In genomic region chr6:88435609-88436008, GRCm38 (mm10) we compare ENCODE assay signal across 21 mouse cellular contexts. TPM values are rescaled to one million over a fixed set of nuclear protein-coding genes. Genes with fewer than 3 reads are reported as not detected.
DNase-seq lines count a peak whose midpoint lies in the region; ATAC-seq and TF ChIP-seq lines count a peak whose summit lies in the region.
"Had no signal": no experiment of that assay in that cellular context is flagged by ENCODE, and none has a peak within 500 bp of the region (broad histone marks: within the 10 kb centered on the region; RNA-seq: fewer than 3 reads in every experiment).

No protein-coding gene starts in this region.

- no peak overlapping the region for H3K27ac ChIP-seq in intestine, postnatal 0 days (ENCODE audit: low read depth, low read length)
- H3K27ac ChIP-seq: embryonic facial prominence, embryonic 12.5 days; forebrain, embryonic 15.5 days; heart, adult 2 months; heart, embryonic 15.5 days; hindbrain, embryonic 10.5 days; hindbrain, embryonic 14.5 days had no signal

- H3K4me3 ChIP-seq in intestine, postnatal 0 days (ENCODE audit: low read depth, low read length): no peak overlapping the region
- H3K4me3 ChIP-seq: embryonic facial prominence, embryonic 12.5 days; forebrain, embryonic 15.5 days; heart, adult 2 months; heart, embryonic 15.5 days; hindbrain, embryonic 10.5 days had no signal

- H3K9ac ChIP-seq in intestine, postnatal 0 days (ENCODE audit: low read depth, low read length): no peak overlapping the region
- H3K9ac ChIP-seq: embryonic facial prominence, embryonic 12.5 days; forebrain, embryonic 15.5 days; heart, embryonic 15.5 days; hindbrain, embryonic 14.5 days had no signal

- H3K36me3 ChIP-seq in splenic B cell, adult 2 months (ENCODE audit: control insufficient read depth, insufficient read depth, low read length, poor library complexity, severe bottlenecking): no peaks in the 10 kb centered on the region
- peaks cover 14% of the 10 kb centered on the region for H3K36me3 ChIP-seq in intestine, postnatal 0 days (ENCODE audit: control insufficient read depth, insufficient read depth)
- H3K36me3 ChIP-seq: forebrain, embryonic 15.5 days; heart, embryonic 15.5 days; hindbrain, embryonic 10.5 days had no signal

- TF ChIP-seq CTCF in intestine, postnatal 0 days (IDR thresholded peaks at IDR 0.05; ENCODE audit: low read depth): no peak

- H3K4me2 ChIP-seq in intestine, postnatal 0 days (replicated peaks; ENCODE audit: low read depth): no peak overlapping the region
- H3K4me2 ChIP-seq: embryonic facial prominence, embryonic 12.5 days; forebrain, embryonic 15.5 days; heart, embryonic 11.5 days; heart, embryonic 15.5 days; hindbrain, embryonic 14.5 days had no signal

- no peaks in the 10 kb centered on the region for H3K27me3 ChIP-seq in splenic B cell, adult 2 months (ENCODE audit: control insufficient read depth, insufficient read depth, low read length, poor library complexity, severe bottlenecking)
- H3K27me3 ChIP-seq in intestine, postnatal 0 days (replicated peaks; ENCODE audit: control insufficient read depth, insufficient read depth, low read length): no peaks in the 10 kb centered on the region
- H3K27me3 ChIP-seq: embryonic facial prominence, embryonic 12.5 days; forebrain, embryonic 15.5 days; heart, embryonic 15.5 days had no signal

- no peaks in the 10 kb centered on the region for H3K9me3 ChIP-seq in intestine, postnatal 0 days (ENCODE audit: control insufficient read depth)
- H3K9me3 ChIP-seq: embryonic facial prominence, embryonic 12.5 days; forebrain, embryonic 15.5 days; heart, embryonic 15.5 days; hindbrain, embryonic 10.5 days had no signal

- 85% methylated on average over 7 of the region's 7 CpGs for WGBS in intestine, postnatal 0 days

- peak; percentile 68 for ATAC-seq in megakaryocyte, adult 5-6 weeks (ENCODE audit: poor library complexity, severe bottlenecking)
- ATAC-seq in intestine, postnatal 0 days: no peak
- ATAC-seq: CD4-positive, CD25-positive, alpha-beta regulatory T cell, adult 4 months; forebrain, embryonic 15.5 days had no signal

- DNase-seq in B cell, adult 2 months: peak; percentile 28 to 32
- peak; percentile 28 for DNase-seq in MEL-GATA-1-ER (ENCODE audit: extremely low read depth, low read depth)
- peak; percentile 49 for DNase-seq in splenic B cell, adult 2 months (ENCODE audit: low read depth, low spot score)
- DNase-seq in kidney, postnatal 36 days: no peak
- DNase-seq in thymus, postnatal 14 days: no peak
- DNase-seq: adrenal gland, adult 8-10 months; cerebellum, adult 11 months; cerebellum, adult 8-10 months; cerebellum, postnatal 14 days; gastrocnemius, postnatal 10 days; heart, adult 2 months; heart, postnatal 14 days had no signal

- no peaks in the 10 kb centered on the region for H3K4me1 ChIP-seq in intestine, postnatal 0 days (replicated peaks; ENCODE audit: control insufficient read depth, insufficient read depth, low read length)

RNA-seq across cellular contexts. Expression of gene Eefsec, which starts 10.7 kb away (rescaled TPM):
- total RNA-seq in megakaryocyte, adult 5-6 weeks (2015): 10.5 and 11.2 TPM in 2 replicates
- 7.0 and 10.8 TPM in 2 replicates for total RNA-seq in megakaryocyte, adult 5-6 weeks (2017)
- polyA plus RNA-seq in intestine, postnatal 0 days (2015; fragmentation: Nextera tagmentation; extraction: Ambion mirVana): 32.8 and 35.9 TPM in 2 replicates

RNA-seq across cellular contexts. Expression of gene Ruvbl1, which starts 29.6 kb away (rescaled TPM):
- 22.1 and 24.7 TPM in 2 replicates for total RNA-seq in megakaryocyte, adult 5-6 weeks (2015)
- total RNA-seq in megakaryocyte, adult 5-6 weeks (2017): 46.4 and 46.9 TPM in 2 replicates
- 27.0 and 30.6 TPM in 2 replicates for polyA plus RNA-seq in intestine, postnatal 0 days (2015; fragmentation: Nextera tagmentation; extraction: Ambion mirVana)

Comparison
In these comparisons a context has a peak if more than half of its experiments do, and no peak if none do; other contexts are left out.
1. DNase-seq: peak in B cell, adult 2 months (2 of 2), MEL-GATA-1-ER (single experiment) and splenic B cell, adult 2 months (single experiment); none in kidney, postnatal 36 days (0 of 2) and thymus, postnatal 14 days (single experiment).